20 mouse cellular contexts compared by ENCODE assay signal in genomic region chr1:55413534-55413933, GRCm38 (mm10). TPM values are rescaled to one million over a fixed set of nuclear protein-coding genes. Genes with fewer than 3 reads are reported as not detected.
"Had no signal": no experiment of that assay in that cellular context is flagged by ENCODE, and none has a peak within 500 bp of the region (broad histone marks: within the 10 kb centered on the region; RNA-seq: fewer than 3 reads in every experiment).

No protein-coding gene starts in this region.

- DNase-seq: kidney, adult 11 months; kidney, adult 8-10 months; kidney, postnatal 14 days; kidney, postnatal 4 days; liver; lung, adult 2 months; lung, postnatal 36 days; midbrain, embryonic 14.5 days; retina, postnatal 1 day; right cerebral cortex, postnatal 25 days; spleen, adult 18-20 months; thymus, postnatal 25 days had no signal

- H3K36me3 ChIP-seq: limb, embryonic 10.5 days; limb, embryonic 13.5 days; liver, embryonic 12.5 days; liver, embryonic 15.5 days; stomach, embryonic 15.5 days had no signal

- ATAC-seq: liver, embryonic 12.5 days had no signal

- H3K4me1 ChIP-seq: kidney, embryonic 15.5 days; limb, embryonic 10.5 days; liver, embryonic 12.5 days; liver, embryonic 15.5 days; stomach, embryonic 15.5 days had no signal

- H3K27me3 ChIP-seq: neural tube, embryonic 13.5 days; stomach, embryonic 15.5 days had no signal

- H3K27ac ChIP-seq: kidney, embryonic 15.5 days; limb, embryonic 10.5 days; limb, embryonic 13.5 days; liver, embryonic 12.5 days; liver, embryonic 15.5 days; neural tube, embryonic 13.5 days; stomach, embryonic 15.5 days had no signal

- H3K4me2 ChIP-seq: kidney, embryonic 15.5 days; limb, embryonic 13.5 days; liver, embryonic 12.5 days; liver, embryonic 15.5 days; neural tube, embryonic 13.5 days; stomach, embryonic 15.5 days had no signal

- H3K9me3 ChIP-seq: kidney, embryonic 15.5 days; limb, embryonic 10.5 days; limb, embryonic 13.5 days; liver, embryonic 12.5 days; liver, embryonic 15.5 days; neural tube, embryonic 13.5 days; stomach, embryonic 15.5 days had no signal

- H3K4me3 ChIP-seq: kidney, embryonic 15.5 days; limb, embryonic 10.5 days; limb, embryonic 13.5 days; liver, embryonic 12.5 days; liver, embryonic 15.5 days; myocyte; neural tube, embryonic 13.5 days; stomach, embryonic 15.5 days had no signal

- H3K9ac ChIP-seq: kidney, embryonic 15.5 days; limb, embryonic 13.5 days; liver, embryonic 12.5 days; liver, embryonic 15.5 days; neural tube, embryonic 13.5 days; stomach, embryonic 15.5 days had no signal

RNA-seq across cellular contexts. Expression of gene Boll, which starts 50.3 kb away (rescaled TPM):
- polyA plus RNA-seq: kidney, embryonic 15.5 days; midbrain, embryonic 14.5 days; myocyte had no signal
